Mouse (Mus musculus): ENCODE data around the gene Taf5l. TPM values are rescaled to one million over a fixed set of nuclear protein-coding genes. Genes with fewer than 3 reads are reported as not detected.

Taf5l gene
- polyA plus RNA-seq, 1 experiment from 2014 or later = 46.2 TPM

GRCm38 (mm10) chr8:123948942-123949685 is 72.1 kb downstream of the Taf5l start, which contains the start of gene Nup133:
TSS of gene Nup133 (minus strand) at chr8:123949265.
- peak; percentile 77 for ATAC-seq (ENCODE audit: insufficient number of reproducible peaks, low FRiP score, low TSS enrichment, low read depth)
- H3K9me3 ChIP-seq (ENCODE audit: control insufficient read depth, low read length) = no peaks in the 10 kb centered on the region

More at GRCm38 (mm10) chr8:123948942-123949685, 72.1 kb downstream of the Taf5l start, which contains the start of gene Nup133:
- DNase-seq (ENCODE audit: low spot score) = peak; percentile 100
- Histone ChIP-seq H3K4me2 (ENCODE audit: low read depth, severe bottlenecking) (peak within 1 kb of the TSS; percentile 94), H3K27me3 (ENCODE audit: control insufficient read depth, insufficient read depth, low read length) (no peaks in the 10 kb centered on the region), H3K4me1 (ENCODE audit: control insufficient read depth, insufficient read depth, low read length) (peaks cover 5% of the 10 kb centered on the region), H3K4me3 (ENCODE audit: low read depth, low read length) (peak within 1 kb of the TSS; percentile 100), H3K27ac (replicated peaks; ENCODE audit: low read depth, low read length) (peak within 1 kb of the TSS; percentile 40; the same call in 1 of the 2 replicates), H3K36me3 (ENCODE audit: control insufficient read depth, insufficient read depth, low read length) (peaks cover 5% of the 10 kb centered on the region), H3K9ac (ENCODE audit: low read length) (peak within 1 kb of the TSS; percentile 80)
- under 1% methylated on average over 77 of the region's 77 CpGs for WGBS

MicroRNAs encoded within 50 kb of the gene (microRNA counts, 519-probe panel; counts per million panel counts)
- 969 counts per million, percentile 4 among the panel's probes with 10 or more counts for microRNA mmu-miR-1967

Small RNA genes within 50 kb of the gene (microRNA-seq; reads per million reads assigned to microRNA genes)
- gene Mir1967 = not detected

Other genes with a start within 250 kb of the Taf5l start
- 54.6 and 54.8 TPM in 2 replicates for gene Rab4a, start 215.4 kb downstream of the Taf5l start, polyA plus RNA-seq (2014; fragmentation: Nextera tagmentation; extraction: Ambion mirVana)
- gene Ccsap, start 161.2 kb downstream of the Taf5l start, polyA plus RNA-seq (2014; fragmentation: Nextera tagmentation; extraction: Ambion mirVana) = 6.3 and 7.3 TPM in 2 replicates
- gene Acta1, start 126.6 kb downstream of the Taf5l start, polyA plus RNA-seq (2014; fragmentation: Nextera tagmentation; extraction: Ambion mirVana) = 12.0 and 13.5 TPM in 2 replicates
- gene Nup133, start 72.1 kb downstream of the Taf5l start, polyA plus RNA-seq (2014; fragmentation: Nextera tagmentation; extraction: Ambion mirVana) = 58.3 and 62.7 TPM in 2 replicates
- 17.2 TPM in 2 replicates for gene Abcb10, start 38.3 kb downstream of the Taf5l start, polyA plus RNA-seq (2014; fragmentation: Nextera tagmentation; extraction: Ambion mirVana)
- 8.8 and 9.0 TPM in 2 replicates for gene Urb2, start 111 bp upstream of the Taf5l start, polyA plus RNA-seq (2014; fragmentation: Nextera tagmentation; extraction: Ambion mirVana)
- 56.4 and 59.4 TPM in 2 replicates for gene Galnt2, start 210.0 kb upstream of the Taf5l start, polyA plus RNA-seq (2014; fragmentation: Nextera tagmentation; extraction: Ambion mirVana)

All from limb, embryonic 11.5 days (tissue).